Mouse (Mus musculus) embryonic facial prominence, embryonic 15.5 days (tissue): ENCODE measurements around the gene Cdrt4. TPM values are rescaled to one million over a fixed set of nuclear protein-coding genes. Genes with fewer than 3 reads are reported as not detected.
A peak's percentile ranks its signal among the peaks of the same experiment; 100 is the strongest.

ENCODE experiments used
- ATAC-seq: fragments of 200-750 bp; cut with Nextera tagmentation; 2 replicates; pipeline ENCODE4 v1.8.0; 2017; ENCODE audit warnings: low read depth, moderate TSS enrichment; ENCODE audit not compliant: insufficient number of reproducible peaks, low FRiP score, low TSS enrichment
- H3K27ac ChIP-seq: fragments of 300-500 bp; sonication (generic); replicated peaks from 2 replicates; pipeline ENCODE4 v1.5.1; 2015; ENCODE audit warnings: mild to moderate bottlenecking, inconsistent platforms
- H3K27me3 ChIP-seq: fragments of 300-500 bp; sonication (generic); 2 replicates; pipeline ENCODE4 v1.6.1; 2015; ENCODE audit warnings: inconsistent platforms
- H3K36me3 ChIP-seq: fragments of 300-500 bp; sonication (generic); 2 replicates; pipeline ENCODE4 v1.6.1; 2015; ENCODE audit warnings: mild to moderate bottlenecking, inconsistent platforms
- H3K4me1 ChIP-seq: fragments of 300-500 bp; sonication (generic); 2 replicates; pipeline ENCODE4 v1.6.1; 2015; ENCODE audit warnings: inconsistent platforms
- H3K4me2 ChIP-seq: fragments of 300-500 bp; sonication (generic); replicated peaks from 2 replicates; pipeline ENCODE4 v1.6.1; 2015; ENCODE audit warnings: mild to moderate bottlenecking, inconsistent platforms
- H3K4me3 ChIP-seq: fragments of 300-500 bp; sonication (generic); replicated peaks from 2 replicates; pipeline ENCODE4 v1.5.1; 2015; ENCODE audit warnings: mild to moderate bottlenecking, inconsistent platforms
- H3K9ac ChIP-seq: fragments of 300-500 bp; sonication (generic); 2 replicates; pipeline ENCODE4 v1.6.1; 2015; ENCODE audit warnings: inconsistent platforms
- H3K9me3 ChIP-seq: fragments of 300-500 bp; sonication (generic); replicated peaks from 2 replicates; pipeline ENCODE4 v1.6.1; 2016; ENCODE audit warnings: inconsistent platforms
- WGBS: fragments of 180-500 bp; shearing (Covaris S2); methylation state at CpG from one replicate; pipeline ENCODE4 v1.1.7; 2015; 5-methylcytosine and 5-hydroxymethylcytosine counted together
- polyA plus RNA-seq: library from polyadenylated mRNA; unstranded; fragments of >200 nt; fragmentation: Nextera tagmentation; extraction: Ambion mirVana; gene quantifications from 2 replicates; pipeline ENCODE4 v1.2.1, GENCODE M21; 2015

Cdrt4 gene
- polyA plus RNA-seq, 1 experiment from 2014 or later = 0.32 TPM

DNA sequence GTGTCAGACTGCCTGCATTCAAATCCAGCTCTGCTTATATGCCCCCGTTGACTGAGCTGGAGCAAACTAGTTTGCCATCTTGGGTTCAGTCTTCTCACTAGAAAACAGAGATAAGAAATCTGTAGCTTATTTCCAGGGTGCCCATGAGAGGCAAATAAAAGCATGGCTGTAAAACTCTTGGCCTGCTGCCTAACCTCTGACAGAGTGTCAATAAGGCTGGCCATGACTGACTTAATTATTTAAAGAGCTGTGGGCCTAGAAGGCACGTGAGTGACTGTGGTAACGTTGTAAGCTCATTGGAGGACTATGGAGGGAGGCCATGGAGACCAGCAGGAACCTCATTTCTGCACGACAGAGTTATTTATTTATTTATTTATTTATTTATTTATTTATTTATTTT is 5.5 kb upstream of the Cdrt4 start:
- Histone ChIP-seq H3K4me2 (no peak overlapping the region), H3K4me3 (no peak overlapping the region), H3K27me3 (no peaks in the 10 kb centered on the region), H3K9ac (no peak overlapping the region), H3K9me3 (no peaks in the 10 kb centered on the region), H3K36me3 (no peaks in the 10 kb centered on the region), H3K27ac (no peak overlapping the region), H3K4me1 (no peaks in the 10 kb centered on the region)
- 60% methylated on average over 4 of the region's 4 CpGs for WGBS
- no peak for ATAC-seq

DNA sequence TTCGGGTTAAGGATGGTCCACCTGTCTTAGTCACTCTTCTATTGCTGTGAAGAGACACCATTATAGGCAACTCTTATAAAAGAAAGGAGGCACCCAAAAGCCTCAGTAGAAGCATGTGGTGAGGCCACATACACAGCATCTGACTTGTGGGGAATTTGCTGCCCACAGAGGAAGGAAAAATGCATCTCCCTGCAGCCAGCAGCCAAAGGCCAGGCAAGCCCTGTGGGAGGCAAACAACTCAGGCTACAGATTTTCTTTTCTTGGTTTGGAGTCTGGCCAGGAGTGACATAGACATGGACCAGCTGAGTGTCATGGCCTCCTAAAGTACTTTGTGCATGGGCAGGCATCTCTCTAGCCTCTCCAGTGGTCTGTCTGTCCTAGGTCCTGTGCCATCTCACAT is 1.4 kb upstream of the Cdrt4 start:
- no peaks in the 10 kb centered on the region for H3K9me3 ChIP-seq
- H3K27ac ChIP-seq = no peak overlapping the region
- 78% methylated on average over 1 of the region's 1 CpGs for WGBS
- H3K27me3 ChIP-seq = no peaks in the 10 kb centered on the region
- peak; percentile 47; the same call in 1 of the 2 replicates for ATAC-seq
- no peak overlapping the region for H3K4me2 ChIP-seq
- H3K36me3 ChIP-seq = no peaks in the 10 kb centered on the region
- no peak overlapping the region for H3K9ac ChIP-seq
- H3K4me3 ChIP-seq = no peak overlapping the region
- H3K4me1 ChIP-seq = no peaks in the 10 kb centered on the region

DNA sequence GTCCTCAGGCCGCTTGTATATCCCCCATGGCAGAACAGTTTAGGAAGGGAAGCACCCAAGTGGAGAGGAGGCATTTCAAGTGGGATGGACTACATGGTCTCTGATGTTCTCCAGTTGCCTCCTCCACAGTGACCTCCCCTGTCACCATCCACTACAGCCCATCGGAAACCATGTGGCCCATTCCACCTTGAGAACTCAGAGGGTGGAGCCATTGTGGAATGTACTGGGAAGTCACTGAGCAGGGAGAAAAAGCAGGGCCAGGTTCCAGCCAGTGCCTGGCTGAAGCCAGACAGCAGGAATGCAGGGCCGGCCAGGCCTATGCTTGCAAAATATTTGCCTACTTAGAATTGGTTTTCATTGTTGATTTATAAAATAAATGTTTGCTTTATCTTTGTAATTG is 3.8 kb downstream of the Cdrt4 start:
- Histone ChIP-seq H3K4me1 (no peaks in the 10 kb centered on the region), H3K4me3 (no peak overlapping the region), H3K27me3 (no peaks in the 10 kb centered on the region), H3K9ac (no peak overlapping the region), H3K36me3 (no peaks in the 10 kb centered on the region), H3K9me3 (no peaks in the 10 kb centered on the region), H3K4me2 (no peak overlapping the region), H3K27ac (no peak overlapping the region)
- 86% methylated on average over 3 of the region's 3 CpGs for WGBS
- ATAC-seq = no peak; the same call in 1 of the 2 replicates

DNA sequence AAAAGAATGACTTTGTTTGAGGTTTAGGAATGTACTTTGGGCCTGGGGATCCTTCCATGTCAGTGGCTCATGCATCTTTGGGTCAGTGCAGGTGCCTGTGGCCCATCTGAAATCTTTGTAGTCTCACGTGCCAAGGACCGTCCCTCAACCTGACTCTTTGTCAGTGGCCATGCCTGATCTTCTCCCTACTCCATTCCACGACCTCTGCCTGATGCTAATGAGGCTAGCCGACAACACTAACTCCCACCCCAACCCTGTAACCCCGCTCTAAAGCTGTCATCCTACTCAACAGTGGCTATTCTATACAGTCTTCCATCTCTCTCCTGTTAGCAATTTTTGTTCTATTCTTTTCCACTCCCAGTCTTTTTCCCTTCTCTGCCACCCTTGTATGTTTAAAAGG is 4.2 kb downstream of the Cdrt4 start:
- no peak overlapping the region for H3K9ac ChIP-seq
- no peak overlapping the region for H3K4me3 ChIP-seq
- no peaks in the 10 kb centered on the region for H3K9me3 ChIP-seq
- 85% methylated on average over 5 of the region's 5 CpGs for WGBS
- no peaks in the 10 kb centered on the region for H3K4me1 ChIP-seq
- H3K27me3 ChIP-seq = no peaks in the 10 kb centered on the region
- no peak for ATAC-seq
- H3K4me2 ChIP-seq = no peak overlapping the region
- no peaks in the 10 kb centered on the region for H3K36me3 ChIP-seq
- H3K27ac ChIP-seq = no peak overlapping the region

DNA sequence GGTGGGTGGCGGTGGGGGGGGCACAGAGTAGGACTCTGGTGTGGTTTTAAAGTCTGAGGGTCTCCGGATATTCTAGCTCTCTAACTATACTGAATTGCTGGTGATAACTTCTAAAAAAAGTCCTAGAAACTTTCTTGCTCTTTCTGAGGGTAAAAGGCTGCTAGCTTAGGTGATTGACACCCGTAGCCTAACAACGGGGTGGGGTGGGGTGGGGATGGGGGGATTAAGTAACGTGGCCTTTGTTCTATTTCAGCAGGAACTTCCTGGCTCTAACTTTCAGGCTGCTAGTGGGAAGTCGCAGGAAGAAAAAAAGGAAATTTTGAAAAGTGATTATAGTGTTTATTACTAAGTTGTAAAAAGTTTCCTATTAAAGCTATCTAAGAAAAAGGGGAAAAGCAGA is 4.8 kb downstream of the Cdrt4 start:
- Histone ChIP-seq H3K27ac (no peak overlapping the region), H3K27me3 (no peaks in the 10 kb centered on the region), H3K9ac (no peak overlapping the region), H3K4me3 (no peak overlapping the region), H3K9me3 (no peaks in the 10 kb centered on the region), H3K36me3 (no peaks in the 10 kb centered on the region), H3K4me1 (no peaks in the 10 kb centered on the region), H3K4me2 (no peak overlapping the region)
- no peak for ATAC-seq
- 43% methylated on average over 6 of the region's 6 CpGs for whole genome bisulfite sequencing

DNA sequence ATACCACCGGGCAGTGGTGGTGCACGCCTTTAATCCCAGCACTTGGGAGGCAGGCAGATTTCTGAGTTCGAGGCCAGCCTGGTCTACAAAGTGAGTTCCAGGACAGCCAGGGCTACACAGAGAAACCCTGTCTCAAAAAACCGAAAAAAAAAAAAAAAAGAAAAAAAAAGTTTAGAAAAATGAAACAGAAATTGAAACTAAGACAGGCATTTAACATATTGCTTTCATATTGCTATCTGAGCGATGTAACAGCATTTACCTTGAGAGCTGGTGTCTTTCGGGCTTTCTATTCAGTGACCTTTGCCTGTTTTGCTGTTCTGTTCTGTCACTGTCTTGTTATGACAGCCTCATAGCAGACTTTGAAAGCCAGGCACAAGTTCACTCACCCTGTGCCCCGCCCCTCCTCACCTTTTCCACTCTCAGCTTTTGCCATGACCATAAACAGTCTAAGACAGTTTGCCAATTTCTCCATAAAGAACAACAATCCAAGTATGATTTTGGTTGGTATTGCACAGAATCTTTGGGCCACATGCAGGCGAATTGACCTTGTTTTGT is 6.7 kb downstream of the Cdrt4 start:
- Histone ChIP-seq H3K4me1 (no peaks in the 10 kb centered on the region), H3K27me3 (no peaks in the 10 kb centered on the region), H3K9me3 (no peaks in the 10 kb centered on the region), H3K9ac (no peak overlapping the region), H3K4me3 (no peak overlapping the region), H3K36me3 (no peaks in the 10 kb centered on the region), H3K27ac (no peak overlapping the region), H3K4me2 (no peak overlapping the region)
- 87% methylated on average over 8 of the region's 8 CpGs for WGBS
- no peak for ATAC-seq

DNA sequence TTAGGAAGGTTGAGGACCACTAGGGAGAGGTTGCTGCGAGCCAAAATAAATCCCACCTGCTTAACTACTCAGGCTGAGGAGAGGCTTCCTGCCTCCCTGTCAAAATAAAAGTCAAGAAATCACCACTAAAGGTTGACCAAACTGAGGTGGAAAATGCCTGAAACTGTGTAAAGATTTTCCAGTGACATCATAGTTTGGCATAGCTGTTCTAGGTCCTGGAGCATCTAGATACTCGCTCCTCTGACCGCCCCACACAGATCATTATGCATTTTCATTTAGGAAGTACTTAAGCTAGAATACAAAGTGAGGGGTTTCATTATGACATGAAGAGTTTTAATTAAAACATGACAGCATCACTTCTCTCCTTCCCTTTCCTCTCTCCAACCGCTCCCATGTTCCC is 12.3 kb downstream of the Cdrt4 start:
- no peak for ATAC-seq

DNA sequence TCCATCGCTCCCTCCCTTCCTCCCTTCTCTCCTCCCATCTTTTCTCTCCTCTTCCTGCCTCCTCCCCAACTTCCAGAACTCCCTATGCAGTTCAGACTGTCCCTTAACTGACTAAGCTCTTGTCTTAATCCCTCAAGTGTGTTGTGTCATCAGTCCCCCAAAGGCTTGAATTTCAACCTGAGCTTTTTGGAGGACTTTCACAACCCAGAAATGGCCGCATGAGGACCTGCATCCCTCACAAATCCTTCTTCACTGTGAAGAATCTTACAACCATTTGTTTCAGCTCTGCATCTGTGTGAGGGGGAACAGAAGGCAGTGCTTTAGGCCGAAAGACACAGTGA is 15.4 kb downstream of the Cdrt4 start:
- WGBS = 20% methylated on average over 3 of the region's 3 CpGs
- Histone ChIP-seq H3K36me3 (no peaks in the 10 kb centered on the region), H3K4me1 (peaks cover 24% of the 10 kb centered on the region), H3K4me3 (peak overlapping the region; percentile 27; the same call in 1 of the 2 replicates), H3K9me3 (no peaks in the 10 kb centered on the region), H3K4me2 (peak overlapping the region; percentile 47), H3K27ac (peak overlapping the region; percentile 99), H3K27me3 (no peaks in the 10 kb centered on the region), H3K9ac (no peak overlapping the region)
- ATAC-seq = no peak

More for the DNA sequence above, 12.3 kb downstream of the Cdrt4 start:
- no peaks in the 10 kb centered on the region for H3K36me3 ChIP-seq
- H3K27ac ChIP-seq = no peak overlapping the region
- H3K9ac ChIP-seq = no peak overlapping the region
- no peaks in the 10 kb centered on the region for H3K9me3 ChIP-seq
- H3K4me1 ChIP-seq = peaks cover 24% of the 10 kb centered on the region
- WGBS = 55% methylated on average over 4 of the region's 4 CpGs
- no peak overlapping the region for H3K4me3 ChIP-seq
- no peak overlapping the region for H3K4me2 ChIP-seq
- H3K27me3 ChIP-seq = no peaks in the 10 kb centered on the region

DNA sequence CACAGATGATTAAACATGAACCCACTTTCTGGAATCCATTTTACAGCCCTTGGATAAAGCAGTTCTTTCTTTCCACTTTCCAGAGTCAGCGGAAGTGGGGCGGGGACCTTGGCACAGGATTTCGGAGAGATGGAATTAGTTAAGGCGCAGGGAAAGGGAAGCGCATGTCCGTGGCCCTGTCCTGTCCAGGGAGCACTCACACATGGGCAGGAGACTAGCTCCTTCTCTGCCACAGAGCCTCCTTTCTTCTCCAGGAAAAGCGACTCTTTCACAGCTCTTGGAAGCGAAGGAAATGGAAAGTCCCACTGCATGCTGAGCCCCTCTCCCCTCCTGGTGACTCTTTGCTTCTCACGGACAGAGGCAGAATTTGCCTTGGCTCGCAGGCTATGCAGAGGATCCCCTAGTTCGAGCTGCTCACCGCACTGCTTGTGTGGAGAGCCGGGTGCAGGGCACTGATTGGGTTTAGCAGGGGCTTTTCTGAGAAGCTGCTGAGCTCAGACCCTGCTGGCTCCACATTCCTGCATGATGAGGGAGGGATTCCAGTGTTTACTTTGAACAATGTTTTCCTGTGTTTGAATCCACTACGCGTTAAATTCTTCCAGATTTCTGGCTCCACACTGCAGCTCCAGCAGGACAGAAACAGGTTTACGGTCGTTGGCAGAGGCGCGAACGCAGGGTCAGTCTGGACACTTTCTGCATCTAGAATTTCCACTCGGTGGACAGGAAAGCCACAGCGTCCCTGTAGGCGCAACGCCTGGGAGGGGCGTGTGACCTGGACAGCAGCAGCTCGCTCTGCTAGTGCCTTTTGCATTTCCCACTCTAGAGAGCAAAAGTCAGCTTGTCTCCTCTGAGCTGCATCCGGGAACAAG is 16.0 kb downstream of the Cdrt4 start:
- ATAC-seq = peak; percentile 95
- H3K4me1 ChIP-seq = peaks cover 24% of the 10 kb centered on the region
- H3K4me3 ChIP-seq = peak overlapping the region; percentile 27
- H3K9ac ChIP-seq = peak overlapping the region; percentile 26; the same call in 1 of the 2 replicates
- H3K4me2 ChIP-seq = peak overlapping the region; percentile 47
- no peaks in the 10 kb centered on the region for H3K36me3 ChIP-seq
- no peaks in the 10 kb centered on the region for H3K27me3 ChIP-seq
- 2% methylated on average over 27 of the region's 27 CpGs for WGBS
- no peaks in the 10 kb centered on the region for H3K9me3 ChIP-seq
- peak overlapping the region; percentile 99 for H3K27ac ChIP-seq

DNA sequence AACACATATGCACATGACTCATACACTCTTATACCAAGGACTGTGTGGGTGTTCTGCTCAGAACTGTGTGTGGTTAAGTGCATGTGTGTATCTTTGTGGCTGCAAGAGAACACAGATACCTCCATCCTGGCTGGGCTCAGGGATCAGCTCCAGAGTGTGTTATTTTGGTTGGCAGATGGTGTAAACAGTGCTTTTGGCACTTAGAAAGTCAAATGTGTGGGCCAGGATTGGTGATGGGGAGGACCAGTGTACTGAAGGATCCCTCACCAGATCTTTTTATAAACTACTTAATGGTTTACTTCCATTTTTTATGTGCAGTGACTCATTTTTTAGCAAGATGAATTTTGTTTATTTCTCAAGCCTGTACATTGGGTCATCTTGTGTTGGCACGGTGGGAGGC is 26.2 kb downstream of the Cdrt4 start:
- Histone ChIP-seq H3K27ac (no peak overlapping the region), H3K9me3 (no peaks in the 10 kb centered on the region), H3K36me3 (no peaks in the 10 kb centered on the region), H3K4me2 (no peak overlapping the region), H3K27me3 (no peaks in the 10 kb centered on the region), H3K4me1 (no peaks in the 10 kb centered on the region), H3K4me3 (no peak overlapping the region), H3K9ac (no peak overlapping the region)
- 82% methylated on average over 1 of the region's 1 CpGs for WGBS
- no peak for ATAC-seq

DNA sequence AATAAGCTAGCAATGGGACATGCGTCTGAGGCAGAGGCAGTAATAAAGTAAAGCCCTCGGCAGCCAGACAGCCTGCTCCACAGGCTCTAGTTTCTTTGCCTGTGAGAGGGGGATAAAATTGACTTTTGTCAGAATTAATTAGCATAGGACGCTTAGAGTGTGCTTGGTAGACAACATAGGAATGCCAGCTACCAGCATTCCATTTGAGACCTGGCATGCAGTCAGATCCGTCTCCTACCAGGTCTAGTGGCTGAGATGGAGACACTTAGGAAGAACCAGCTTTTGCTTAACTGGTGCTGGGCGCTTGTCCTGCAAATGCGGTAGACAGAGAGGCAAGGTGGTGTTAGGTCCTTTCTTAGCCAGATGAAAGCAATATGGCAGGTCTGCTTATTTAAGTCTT is 27.9 kb downstream of the Cdrt4 start:
- no peak overlapping the region for H3K27ac ChIP-seq
- H3K36me3 ChIP-seq = no peaks in the 10 kb centered on the region
- no peaks in the 10 kb centered on the region for H3K27me3 ChIP-seq

DNA sequence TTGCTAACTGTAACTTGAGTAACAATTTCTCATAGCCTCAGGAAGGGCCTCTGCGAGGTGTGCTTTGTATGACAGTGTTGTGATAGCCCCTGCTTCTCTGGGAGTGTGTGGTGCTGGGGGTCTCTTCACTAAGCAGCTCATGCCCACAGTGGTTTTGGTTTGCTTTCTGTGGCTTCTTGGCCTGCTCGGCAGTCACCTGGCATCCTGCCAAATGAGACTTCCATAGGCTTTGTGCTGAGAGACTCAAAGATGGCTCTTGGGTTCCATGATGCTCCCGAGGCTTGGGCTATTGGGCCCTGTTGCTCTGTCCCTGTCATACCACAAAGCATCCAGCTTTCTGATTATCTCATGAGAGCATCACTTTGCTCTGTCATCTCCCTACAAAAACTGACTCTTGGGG is 30.7 kb downstream of the Cdrt4 start:
- H3K36me3 ChIP-seq = no peaks in the 10 kb centered on the region
- H3K27me3 ChIP-seq = no peaks in the 10 kb centered on the region
- H3K9me3 ChIP-seq = no peaks in the 10 kb centered on the region
- 0 out of 2 replicates have a peak, but pooled peaks have one; percentile 34 for ATAC-seq
- WGBS = 49% methylated on average over 3 of the region's 3 CpGs
- H3K4me1 ChIP-seq = peaks cover 2% of the 10 kb centered on the region; the same call in 1 of the 2 replicates
- no peak overlapping the region for H3K9ac ChIP-seq
- no peak overlapping the region for H3K27ac ChIP-seq
- H3K4me2 ChIP-seq = no peak overlapping the region
- no peak overlapping the region for H3K4me3 ChIP-seq

More for the DNA sequence above, 27.9 kb downstream of the Cdrt4 start:
- H3K4me2 ChIP-seq = no peak overlapping the region
- ATAC-seq = no peak
- no peak overlapping the region for H3K4me3 ChIP-seq
- no peaks in the 10 kb centered on the region for H3K4me1 ChIP-seq
- WGBS = 48% methylated on average over 6 of the region's 6 CpGs
- H3K9me3 ChIP-seq = no peaks in the 10 kb centered on the region
- H3K9ac ChIP-seq = no peak overlapping the region
